Mouse (Mus musculus): ENCODE results near the gene Prkce.

DNA sequence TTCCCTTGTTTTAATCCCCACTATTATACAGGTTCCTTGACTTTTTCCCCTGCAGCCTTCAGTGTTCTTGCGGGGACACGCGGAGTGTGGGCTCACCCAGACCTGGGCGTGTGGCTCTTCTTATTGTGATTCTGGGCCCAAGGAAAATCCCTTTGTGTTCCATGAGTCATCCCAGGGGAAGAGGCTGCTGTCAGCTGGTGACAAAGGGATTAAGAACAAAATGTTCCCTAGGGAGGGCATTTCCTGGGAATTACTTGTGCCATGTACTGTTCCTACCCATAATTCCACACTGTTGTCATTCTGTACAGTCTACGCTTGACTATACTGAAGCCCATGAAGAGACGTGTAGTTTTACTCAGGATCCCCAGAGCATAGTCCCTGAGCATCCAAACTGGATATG, 10.6 kb upstream of the Prkce start:
- no peak for TF ChIP-seq CTCF (IDR thresholded peaks at IDR 0.05; ENCODE audit: low read depth)
- TF ChIP-seq EP300 (IDR thresholded peaks at IDR 0.05; ENCODE audit: low read depth): no peak
